Mouse (Mus musculus): ENCODE measurements at regions not wholly inside any gene's neighbourhood (a gene's known extent, or its start where the extent isn't known, plus 50 kb on each side); places are given as distances from the start of the nearest gene placed in this dataset.

DNA sequence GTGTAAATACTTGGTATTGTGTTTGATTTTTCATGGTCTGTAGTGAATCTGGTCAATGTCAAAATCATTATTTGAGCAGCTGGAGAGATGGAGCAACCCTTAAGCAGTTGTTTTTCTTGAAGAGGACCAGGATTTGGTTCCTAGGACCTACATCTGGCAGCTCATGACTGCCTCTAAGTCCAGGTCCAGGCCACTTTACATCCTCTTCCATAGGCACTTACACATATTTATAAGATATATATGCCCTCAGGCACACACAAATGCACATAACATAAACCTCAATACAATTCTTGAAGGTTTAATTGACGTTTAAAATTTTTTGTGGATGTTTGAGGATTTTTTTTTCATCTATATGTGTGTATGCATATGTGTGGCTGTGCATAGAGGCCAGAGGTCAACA, 96.8 kb upstream of the Fam240b start:
- DNase-seq (ENCODE audit: low spot score): no peak

DNA sequence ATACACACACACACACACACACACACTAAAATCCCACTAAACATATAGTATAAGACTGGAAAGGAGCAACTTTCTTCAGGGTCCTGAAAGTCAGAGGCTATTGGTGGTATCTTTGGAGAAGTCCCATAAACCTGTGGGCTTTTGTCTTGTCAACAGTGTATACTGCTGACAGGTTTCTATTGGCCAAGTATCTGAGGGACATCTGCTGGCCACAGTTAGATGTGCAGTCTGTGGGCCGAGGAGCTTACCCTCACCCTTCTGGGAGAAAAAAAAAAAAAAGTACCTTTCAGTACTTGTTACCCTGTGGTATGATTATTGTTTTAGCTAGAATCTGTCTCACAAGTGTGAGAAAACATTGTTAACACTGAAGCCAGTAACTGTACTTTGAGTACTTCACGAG, 76.1 kb upstream of the Fam240b start:
- DNase-seq (ENCODE audit: low spot score): peak; percentile 9

- DNase-seq (ENCODE audit: low spot score): no peak
These were observed 71.3 kb upstream of the Fam240b start for GRCm38 (mm10) chr13:64568876-64569275.

DNA sequence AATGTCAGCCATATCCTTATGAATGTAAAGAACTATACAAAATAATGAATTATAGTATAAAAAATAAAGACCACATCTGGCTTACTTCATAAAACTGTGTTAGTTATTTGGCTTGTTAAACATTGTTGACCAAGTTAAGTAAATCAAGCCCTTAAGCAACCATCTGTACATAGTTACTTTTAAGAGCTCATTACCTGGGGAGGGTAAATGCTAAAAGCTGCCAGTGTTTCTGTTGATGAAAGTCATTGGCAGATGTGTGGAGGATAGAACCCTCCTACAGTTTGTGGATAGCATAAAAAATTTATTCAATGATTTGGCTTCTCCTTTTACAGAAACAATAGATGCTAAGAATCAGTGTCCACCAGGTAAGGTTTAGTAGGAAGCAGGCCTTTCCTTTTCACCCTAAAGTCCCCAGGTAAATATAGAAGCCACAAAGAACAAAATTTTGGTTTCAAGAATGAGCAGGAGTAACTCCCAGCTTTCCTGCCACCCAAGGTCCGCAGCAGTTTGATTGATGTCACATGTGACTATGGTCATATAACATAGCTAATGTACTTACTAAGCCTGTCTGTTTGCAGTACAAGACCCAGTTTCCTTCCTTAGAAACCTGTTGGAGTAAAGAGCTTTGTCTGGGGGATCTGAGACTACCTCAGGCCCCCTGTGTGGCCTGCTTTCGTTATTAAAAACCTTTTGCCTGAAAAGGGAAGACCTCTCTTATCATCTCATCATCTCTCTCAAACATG, 69.5 kb upstream of the Fam240b start:
- DNase-seq (ENCODE audit: low spot score): no peak

DNA sequence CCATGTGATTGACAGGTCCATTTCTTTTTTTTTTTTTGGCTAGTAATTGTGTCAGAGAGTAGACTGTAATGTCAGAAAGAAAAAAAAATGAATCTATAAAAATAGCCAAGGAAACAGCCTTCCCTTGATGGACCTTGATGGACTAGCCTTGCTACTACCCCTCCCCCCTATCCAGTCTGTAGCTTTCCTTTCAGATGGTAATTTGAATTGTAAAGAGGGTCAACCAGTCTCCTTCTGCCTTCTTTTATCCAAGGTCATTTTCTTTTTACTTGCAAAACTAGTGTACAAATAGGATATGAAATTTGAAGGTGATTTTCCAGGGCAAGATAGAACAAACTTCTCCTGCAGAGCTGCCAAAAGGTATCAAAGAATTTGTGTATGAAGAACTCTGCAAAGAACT, 68.2 kb upstream of the Fam240b start:
- DNase-seq (ENCODE audit: low spot score): no peak
